Mouse (Mus musculus) gastrocnemius, adult 18-20 months (tissue): ENCODE measurements around the gene Teddm3. TPM values are rescaled to one million over a fixed set of nuclear protein-coding genes. Genes with fewer than 3 reads are reported as not detected.
"Not testable (repeated sequence)": the region's sequence is repeated elsewhere in the genome, so short reads cannot be mapped to it uniquely, and the experiment has no call there.

Source experiments
- DNase-seq: peaks from one replicate; pipeline ENCODE4 v3.0.0; 2021; ENCODE audit warnings: low spot score
- total RNA-seq, 2 experiments: library from RNA; stranded (reverse); gene quantifications; 2 replicates each; pipeline ENCODE4 v1.2.3; 2021

Gene Teddm3
- total RNA-seq, 2 experiments from 2014 or later, result not detected

DNA sequence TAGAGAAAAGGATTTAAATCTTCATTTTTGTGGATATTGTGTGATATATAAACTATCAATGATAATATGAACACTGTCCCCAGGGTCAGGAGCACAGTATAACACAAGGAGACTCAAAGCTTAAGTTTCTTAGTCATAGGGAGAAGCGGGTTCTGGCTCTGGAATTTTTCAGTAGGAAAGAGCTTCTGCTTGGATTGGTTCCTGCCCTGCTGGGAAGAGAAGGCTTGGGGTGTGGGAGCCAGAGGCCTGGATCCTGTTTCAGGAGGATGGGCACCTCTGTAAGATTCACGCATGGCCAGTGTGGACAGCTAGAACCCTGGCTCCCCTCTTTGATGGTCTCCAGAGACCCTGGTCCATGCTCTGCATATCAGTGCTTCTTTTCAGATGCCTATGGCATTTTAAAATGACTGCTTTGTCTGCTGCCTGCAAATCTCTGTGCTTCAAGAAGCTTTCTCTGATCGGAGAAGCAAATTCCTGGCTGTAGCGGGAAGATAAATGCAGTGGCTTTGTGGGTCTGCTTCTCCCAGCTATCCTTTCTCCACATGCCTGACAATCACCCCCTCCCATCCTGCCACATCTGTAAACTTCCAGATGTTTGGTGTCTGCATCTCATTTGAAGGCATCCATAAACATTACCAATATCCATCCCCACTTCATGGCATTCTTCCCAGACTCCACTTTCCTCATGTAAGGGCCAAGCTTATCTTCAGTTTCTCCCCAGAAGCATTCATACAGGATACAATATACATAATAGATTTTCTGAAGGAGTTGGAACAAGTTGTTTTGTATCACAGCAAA, 2.0 kb downstream of the Teddm3 start:
- DNase-seq, result no peak

DNA sequence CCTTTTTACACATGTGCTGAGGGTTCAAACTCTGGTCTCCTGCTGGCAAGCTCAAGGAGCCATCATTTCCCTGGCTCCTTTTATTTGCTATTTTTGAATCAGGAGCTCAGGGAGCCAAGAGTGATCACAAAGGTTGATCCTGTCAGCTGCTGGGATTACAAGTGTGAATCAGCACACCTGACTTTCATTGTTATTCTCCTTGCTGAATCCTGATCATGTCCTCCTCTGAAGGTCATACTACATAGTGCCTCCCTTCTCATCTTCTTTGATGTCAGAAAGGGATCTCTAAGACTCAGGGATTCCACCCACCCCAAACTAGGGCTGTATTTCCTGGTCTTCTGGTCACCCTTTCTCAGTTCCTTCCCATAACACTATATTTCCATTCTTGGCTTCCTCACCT, 3.9 kb downstream of the Teddm3 start:
- DNase-seq, result no peak

DNA sequence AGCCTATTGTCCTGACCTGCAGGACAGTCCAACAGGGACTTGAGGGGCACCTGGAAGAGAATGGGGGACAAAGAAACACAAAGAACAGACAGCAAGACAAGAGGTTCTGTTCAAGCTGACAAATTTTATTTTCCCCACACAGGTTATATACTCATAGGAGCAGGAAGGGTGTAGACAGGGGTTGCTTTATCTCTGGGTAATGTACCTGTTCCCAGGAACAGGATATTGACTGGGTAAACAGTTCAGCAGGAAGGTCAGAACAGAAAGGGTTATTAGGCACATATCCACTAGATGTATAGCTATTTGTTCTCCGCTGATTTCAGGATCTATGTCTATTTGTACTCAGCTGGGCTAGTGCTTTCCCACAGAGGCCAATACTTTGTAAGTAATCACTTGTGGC, 5.3 kb downstream of the Teddm3 start:
- DNase-seq, result not testable (repeated sequence)

DNA sequence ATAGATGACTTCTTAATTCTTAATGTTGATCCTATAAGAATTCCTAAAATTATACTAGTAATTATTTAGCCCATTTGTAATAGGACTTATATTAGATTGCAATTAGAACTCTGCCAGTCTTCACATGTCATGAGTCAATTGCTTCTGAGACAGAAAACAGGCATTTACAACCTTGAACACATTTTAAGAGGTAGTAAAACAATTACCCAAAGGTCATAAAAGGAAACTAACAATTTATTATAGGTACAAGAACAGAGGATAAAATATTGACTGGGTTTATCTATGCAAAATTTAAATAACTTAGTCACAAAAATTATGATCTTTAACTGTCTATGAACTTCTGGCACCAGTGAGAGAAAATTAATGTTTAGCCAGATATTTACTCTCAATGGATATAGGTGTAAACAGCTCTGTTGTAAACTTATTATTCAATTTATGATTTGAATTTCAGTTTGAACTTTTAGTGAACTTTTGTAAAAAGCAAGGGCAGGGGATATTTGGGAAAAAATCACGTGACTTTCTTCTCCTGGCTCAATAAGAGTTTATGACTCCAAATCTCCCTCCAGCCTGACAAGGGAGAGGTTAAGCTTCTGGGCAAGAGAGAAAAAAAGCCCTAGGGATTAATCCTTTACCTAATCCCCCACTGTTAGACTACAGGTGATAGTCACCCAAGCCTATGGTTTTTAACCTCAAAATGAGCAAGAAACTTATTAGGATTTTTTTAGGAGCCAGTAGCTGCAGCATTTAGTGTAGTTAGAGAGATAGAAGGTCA, 17.3 kb downstream of the Teddm3 start:
- no peak for DNase-seq

DNA sequence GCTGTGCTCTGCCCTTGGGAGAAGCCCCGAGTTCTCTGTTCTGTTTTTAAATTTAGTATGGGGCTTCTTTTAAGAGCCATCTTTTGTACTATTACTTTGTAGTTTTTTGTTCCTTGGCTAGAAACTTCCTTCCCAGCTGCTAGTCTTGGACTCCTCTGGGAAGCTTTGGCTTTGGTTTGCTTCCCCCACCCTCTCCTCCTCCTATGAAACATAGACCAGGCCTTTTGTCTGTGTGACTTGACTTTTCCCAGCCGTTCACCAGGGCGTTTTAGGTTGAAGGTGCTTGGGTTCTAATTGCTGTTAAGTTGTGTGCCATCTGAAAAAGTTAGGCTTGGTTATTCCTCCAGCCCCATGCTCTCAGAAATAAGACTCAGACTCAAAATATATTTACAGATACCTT, 26.1 kb downstream of the Teddm3 start:
- not testable (repeated sequence) for DNase-seq

DNA sequence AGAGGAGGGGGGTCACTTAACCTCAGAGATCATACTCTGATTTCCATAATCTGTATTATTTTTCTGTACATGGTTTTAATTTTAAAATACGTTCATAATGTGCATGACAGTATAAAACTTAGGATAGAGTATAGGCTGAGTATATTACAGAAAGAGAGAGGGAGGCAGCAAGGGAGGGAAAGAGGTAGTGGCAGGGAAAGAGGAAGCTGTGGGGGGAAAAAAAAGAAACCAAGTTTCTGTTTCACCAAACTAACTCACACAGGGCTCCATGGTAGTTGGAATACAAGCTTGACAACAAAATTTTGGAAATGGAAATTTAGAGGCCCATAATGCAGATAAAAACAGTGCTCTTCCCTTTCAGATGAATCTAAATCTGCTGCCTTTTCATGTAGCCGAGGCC, 31.0 kb downstream of the Teddm3 start:
- DNase-seq, result not testable (repeated sequence)

DNA sequence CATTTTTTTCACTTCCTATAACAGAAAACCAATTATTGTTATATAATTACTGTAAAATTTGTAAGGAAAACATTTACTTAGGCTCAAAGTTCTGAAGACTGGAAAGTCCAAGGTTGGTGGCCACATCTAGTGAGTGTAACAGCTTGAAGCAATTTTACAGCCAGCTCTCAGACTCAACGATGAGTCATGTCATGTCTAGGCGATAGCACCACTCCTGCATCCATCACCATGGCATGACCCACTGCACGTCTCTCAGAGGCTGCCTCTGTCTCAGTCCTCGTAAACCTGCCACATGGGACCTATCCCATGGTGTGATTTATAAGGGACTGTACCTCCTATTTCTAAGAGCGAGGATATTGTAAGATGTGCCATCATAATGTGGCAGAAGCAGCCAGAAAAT, 37.7 kb downstream of the Teddm3 start:
- no peak for DNase-seq

DNA sequence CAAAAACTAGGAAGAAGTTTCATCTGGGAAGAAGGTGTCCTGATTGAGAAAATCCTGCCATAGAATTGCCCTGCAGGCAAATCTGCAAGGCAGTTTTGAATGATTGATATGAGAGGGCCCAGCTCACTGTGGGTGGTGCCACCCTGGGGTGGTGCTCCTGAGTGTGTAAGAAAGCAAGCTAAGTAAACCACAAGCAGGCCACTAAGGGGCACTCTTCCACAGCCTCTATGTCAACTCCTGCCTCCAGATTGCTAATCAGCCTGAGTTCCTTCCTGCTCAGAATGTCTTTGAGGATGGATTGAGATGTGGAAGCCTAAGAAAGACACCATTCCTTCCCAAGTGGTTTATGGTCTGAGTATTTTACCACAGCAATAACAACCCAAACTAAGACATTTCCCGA, 44.3 kb downstream of the Teddm3 start:
- DNase-seq, result no peak

Other genes with a start within 250 kb of the Teddm3 start
- gene Ephb3, start 50.8 kb upstream of the Teddm3 start, total RNA-seq, result under 1 TPM; 0.23 to 0.64 TPM